Mouse (Mus musculus) lung, embryonic 15.5 days (tissue): Measurements from ENCODE around the gene Fam92b. TPM values are rescaled to one million over a fixed set of nuclear protein-coding genes. Genes with fewer than 3 reads are reported as not detected.

Source experiments
- ATAC-seq: fragments of 200-750 bp; cut with Nextera tagmentation; 2 replicates; pipeline ENCODE4 v1.8.0; 2017; ENCODE audit warnings: moderate number of reproducible peaks, borderline replicate concordance; ENCODE audit not compliant: low FRiP score, low TSS enrichment; ENCODE audit errors: extremely low read depth
- H3K27ac ChIP-seq: fragments of 300-500 bp; sonication (generic); 2 replicates; pipeline ENCODE4 v1.5.1; 2015; ENCODE audit warnings: moderate library complexity, mild to moderate bottlenecking, inconsistent platforms
- H3K27me3 ChIP-seq: fragments of 300-500 bp; sonication (generic); 2 replicates; pipeline ENCODE4 v1.6.1; 2015; ENCODE audit warnings: inconsistent platforms
- H3K36me3 ChIP-seq: fragments of 300-500 bp; sonication (generic); 2 replicates; pipeline ENCODE4 v1.6.1; 2015; ENCODE audit warnings: inconsistent platforms
- H3K4me1 ChIP-seq: fragments of 300-500 bp; sonication (generic); 2 replicates; pipeline ENCODE4 v1.6.1; 2015; ENCODE audit warnings: inconsistent platforms
- H3K4me2 ChIP-seq: fragments of 300-500 bp; sonication (generic); 2 replicates; pipeline ENCODE4 v1.6.1; 2015; ENCODE audit warnings: inconsistent platforms, mild to moderate bottlenecking, moderate library complexity
- H3K4me3 ChIP-seq: fragments of 300-500 bp; sonication (generic); 2 replicates; pipeline ENCODE4 v1.5.1; 2015; ENCODE audit warnings: mild to moderate bottlenecking, inconsistent platforms
- H3K9ac ChIP-seq: fragments of 300-500 bp; sonication (generic); 2 replicates; pipeline ENCODE4 v1.6.1; 2015; ENCODE audit warnings: inconsistent platforms
- H3K9me3 ChIP-seq: fragments of 300-500 bp; sonication (generic); 2 replicates; pipeline ENCODE4 v1.6.1; 2016; ENCODE audit warnings: inconsistent platforms
- WGBS: fragments of 180-500 bp; shearing (Covaris S2); methylation state at CpG from one replicate; pipeline ENCODE4 v1.1.7; 2015; 5-methylcytosine and 5-hydroxymethylcytosine counted together
- polyA plus RNA-seq: library from polyadenylated mRNA; unstranded; fragments of >200 nt; fragmentation: Nextera tagmentation; extraction: Ambion mirVana; gene quantifications from 2 replicates; pipeline ENCODE4 v1.2.1, GENCODE M21; 2015

The Fam92b gene
- polyA plus RNA-seq, 1 experiment from 2014 or later, result 1.4 TPM

GRCm38 (mm10) chr8:120208113-120208512 is 30.8 kb upstream of the Fam92b start:
- no peak for ATAC-seq
- WGBS, result 24% methylated on average over 11 of the region's 11 CpGs

GRCm38 (mm10) chr8:120207364-120207763 is 30.1 kb upstream of the Fam92b start:
- H3K9ac ChIP-seq, result no peak overlapping the region
- no peak overlapping the region for H3K4me2 ChIP-seq
- no peak overlapping the region for H3K4me3 ChIP-seq
- no peaks in the 10 kb centered on the region for H3K9me3 ChIP-seq
- H3K27ac ChIP-seq, result no peak overlapping the region
- no peaks in the 10 kb centered on the region for H3K36me3 ChIP-seq
- H3K27me3 ChIP-seq, result 0 out of 2 replicates have a peak, but pooled peaks cover 5% of the 10 kb centered on the region
- 79% methylated on average over 8 of the region's 8 CpGs for WGBS
- H3K4me1 ChIP-seq, result peaks cover 40% of the 10 kb centered on the region
- no peak for ATAC-seq

More at GRCm38 (mm10) chr8:120208113-120208512, 30.8 kb upstream of the Fam92b start:
- no peak overlapping the region for H3K4me3 ChIP-seq
- 0 out of 2 replicates have a peak, but pooled peaks cover 9% of the 10 kb centered on the region for H3K27me3 ChIP-seq
- H3K4me2 ChIP-seq, result no peak overlapping the region
- H3K36me3 ChIP-seq, result no peaks in the 10 kb centered on the region
- H3K4me1 ChIP-seq, result peaks cover 39% of the 10 kb centered on the region
- H3K27ac ChIP-seq, result no peak overlapping the region
- H3K9ac ChIP-seq, result no peak overlapping the region
- no peaks in the 10 kb centered on the region for H3K9me3 ChIP-seq

GRCm38 (mm10) chr8:120205916-120206315 is 28.6 kb upstream of the Fam92b start:
- 0 out of 2 replicates have a peak, but pooled peaks cover under 1% of the 10 kb centered on the region for H3K27me3 ChIP-seq
- no peak overlapping the region for H3K4me2 ChIP-seq
- no peaks in the 10 kb centered on the region for H3K36me3 ChIP-seq
- WGBS, result 77% methylated on average over 9 of the region's 9 CpGs
- no peak overlapping the region for H3K27ac ChIP-seq
- H3K9me3 ChIP-seq, result no peaks in the 10 kb centered on the region
- ATAC-seq, result no peak
- H3K4me3 ChIP-seq, result no peak overlapping the region
- no peak overlapping the region for H3K9ac ChIP-seq
- H3K4me1 ChIP-seq, result peaks cover 44% of the 10 kb centered on the region

DNA sequence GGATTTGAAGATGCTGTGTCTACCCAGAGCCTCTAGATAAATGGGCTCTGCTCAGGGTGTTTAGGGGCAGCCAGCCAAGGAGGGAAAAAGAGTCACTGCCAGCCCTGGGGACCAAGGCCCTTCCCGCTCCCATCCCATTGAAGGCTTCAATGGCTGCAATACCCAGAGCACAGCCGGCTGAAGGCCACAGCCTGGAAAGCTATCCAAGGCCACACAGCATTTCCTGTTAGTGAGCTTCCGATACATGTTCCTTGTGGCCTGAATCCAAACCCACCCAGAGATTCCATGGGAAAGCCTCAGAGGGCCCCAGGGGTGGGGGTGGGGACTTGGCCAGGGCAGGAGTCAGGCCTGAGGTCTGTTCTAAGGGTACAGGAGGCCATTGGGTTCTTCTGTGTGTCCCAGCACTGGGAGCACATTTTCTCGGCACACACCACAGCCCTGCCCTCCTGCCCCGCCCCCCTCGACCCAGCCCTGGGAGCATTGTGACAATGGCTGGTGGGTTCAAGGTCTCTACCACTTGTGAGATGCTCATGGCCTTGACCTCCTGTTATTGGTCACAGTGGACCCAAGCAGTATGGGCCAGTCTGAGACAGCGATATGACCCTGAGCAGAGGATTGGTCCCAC is 27.6 kb upstream of the Fam92b start:
- Histone ChIP-seq H3K27me3 (no peaks in the 10 kb centered on the region), H3K4me3 (no peak overlapping the region), H3K9ac (no peak overlapping the region), H3K9me3 (peaks cover 2% of the 10 kb centered on the region; the same call in 1 of the 2 replicates), H3K36me3 (no peaks in the 10 kb centered on the region), H3K4me2 (no peak overlapping the region), H3K27ac (peak overlapping the region; percentile 65), H3K4me1 (peaks cover 43% of the 10 kb centered on the region)
- ATAC-seq, result peak; percentile 44; the same call in 1 of the 2 replicates
- 50% methylated on average over 7 of the region's 7 CpGs for WGBS

DNA sequence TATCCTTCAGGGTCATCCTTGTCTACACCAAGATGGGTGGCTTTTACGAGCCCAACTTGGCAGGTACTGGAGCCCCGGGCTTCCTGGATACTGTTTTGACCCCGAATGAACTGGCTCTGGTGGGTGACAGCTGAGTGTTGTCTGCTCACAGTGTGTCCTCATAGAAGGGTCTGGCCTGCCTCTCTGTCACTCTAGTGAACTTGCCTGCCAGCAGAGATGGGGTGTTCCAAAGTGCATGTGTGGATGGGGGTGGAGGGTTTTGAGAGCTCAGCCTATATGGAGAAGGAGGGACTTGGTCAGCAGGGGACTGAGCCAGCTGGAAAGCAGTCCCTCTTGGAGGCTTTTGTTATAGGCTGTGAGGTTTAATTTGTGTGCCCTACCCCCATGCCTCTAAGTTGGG is 25.3 kb upstream of the Fam92b start:
- Histone ChIP-seq H3K27ac (0 out of 2 replicates have a peak overlapping the region, but pooled peaks have one; percentile 29), H3K4me1 (peaks cover 34% of the 10 kb centered on the region), H3K4me2 (no peak overlapping the region), H3K9ac (no peak overlapping the region), H3K4me3 (no peak overlapping the region), H3K36me3 (no peaks in the 10 kb centered on the region), H3K9me3 (peaks cover 5% of the 10 kb centered on the region; the same call in 1 of the 2 replicates), H3K27me3 (no peaks in the 10 kb centered on the region)
- 27% methylated on average over 3 of the region's 3 CpGs for WGBS
- ATAC-seq, result peak; percentile 89

GRCm38 (mm10) chr8:120201351-120201750 is 24.1 kb upstream of the Fam92b start:
- Histone ChIP-seq H3K27ac (no peak overlapping the region), H3K9me3 (peaks cover 5% of the 10 kb centered on the region; the same call in 1 of the 2 replicates), H3K27me3 (no peaks in the 10 kb centered on the region), H3K4me2 (no peak overlapping the region), H3K4me3 (no peak overlapping the region), H3K9ac (no peak overlapping the region), H3K36me3 (no peaks in the 10 kb centered on the region), H3K4me1 (peaks cover 34% of the 10 kb centered on the region)
- ATAC-seq, result no peak
- WGBS, result 88% methylated on average over 6 of the region's 6 CpGs

DNA sequence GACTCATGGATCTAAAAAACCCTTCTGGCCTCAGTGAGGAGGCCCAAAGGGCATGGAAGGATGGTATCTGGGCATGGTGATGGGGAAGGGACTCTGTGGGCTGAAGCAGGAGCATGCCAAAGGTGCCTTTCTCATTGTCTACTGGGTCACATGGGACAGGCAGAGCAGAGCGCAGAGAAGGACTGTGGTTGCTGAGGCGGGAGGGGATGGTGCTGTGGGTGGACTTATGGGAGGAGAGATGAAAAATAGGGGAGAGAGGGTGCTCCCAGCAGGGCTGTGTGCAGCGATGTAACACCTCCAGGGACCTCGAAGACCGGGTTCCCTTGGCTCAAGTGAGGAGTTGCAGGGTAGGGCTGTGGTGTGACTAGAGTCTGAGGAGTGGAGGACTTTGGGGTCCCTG is 14.9 kb upstream of the Fam92b start:
- no peaks in the 10 kb centered on the region for H3K9me3 ChIP-seq
- peak overlapping the region; percentile 93 for H3K27ac ChIP-seq
- no peak overlapping the region for H3K4me2 ChIP-seq
- H3K27me3 ChIP-seq, result no peaks in the 10 kb centered on the region
- no peak overlapping the region for H3K9ac ChIP-seq
- no peak for ATAC-seq
- 97% methylated on average over 5 of the region's 5 CpGs for WGBS
- H3K4me1 ChIP-seq, result peaks cover 44% of the 10 kb centered on the region
- H3K4me3 ChIP-seq, result no peak overlapping the region
- no peaks in the 10 kb centered on the region for H3K36me3 ChIP-seq

DNA sequence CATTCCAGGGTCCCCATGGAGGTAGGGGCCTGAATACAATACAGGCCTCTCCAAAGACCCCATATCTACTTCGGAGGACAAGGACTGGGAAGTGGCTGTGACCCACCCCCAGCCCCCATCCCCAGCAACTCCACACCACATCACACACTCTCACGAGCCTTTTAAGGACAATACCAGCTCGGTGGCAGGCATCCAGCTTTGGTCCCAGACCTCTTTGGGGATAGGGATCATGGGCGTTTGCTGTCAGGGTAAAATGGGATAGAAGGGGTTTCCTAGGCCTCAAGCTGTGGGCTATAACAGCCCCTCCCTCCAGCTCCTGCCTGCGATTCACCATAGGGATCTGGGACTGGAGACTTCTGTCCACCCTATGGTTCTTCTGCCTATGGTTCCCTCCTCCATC is 14.4 kb upstream of the Fam92b start:
- peak overlapping the region; percentile 93 for H3K27ac ChIP-seq

DNA sequence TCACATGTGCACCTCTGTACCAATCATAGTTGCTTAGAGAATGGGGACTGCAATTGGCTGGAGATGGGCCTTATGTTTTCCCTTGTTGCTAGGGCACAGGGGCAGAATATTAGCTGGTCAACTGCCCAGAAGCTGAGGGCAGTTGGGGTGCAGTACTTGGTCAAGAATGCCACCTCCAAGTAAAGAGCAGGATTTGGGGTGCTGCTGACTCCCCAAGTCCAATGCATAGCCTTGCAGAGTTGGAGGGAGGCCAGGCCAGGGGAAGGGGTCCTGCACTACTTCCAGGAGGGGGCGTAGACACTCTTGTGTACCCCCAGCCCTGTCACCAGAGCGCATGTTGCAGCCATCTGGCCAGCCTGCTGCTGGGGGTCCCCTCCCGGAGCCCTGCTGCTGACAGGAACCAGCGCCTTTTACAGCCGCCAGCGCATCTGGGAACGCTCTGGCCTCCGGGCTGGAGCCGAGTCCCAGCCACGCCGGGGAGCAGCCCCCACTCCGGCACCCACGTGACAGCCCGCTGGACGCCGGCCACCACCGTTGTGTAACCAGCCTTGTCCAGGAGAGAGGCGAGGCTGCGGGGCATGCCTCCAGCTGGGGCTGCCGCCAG is 13.6 kb upstream of the Fam92b start:
- Histone ChIP-seq H3K4me3 (0 out of 2 replicates have a peak overlapping the region, but pooled peaks have one; percentile 13), H3K4me1 (peaks cover 56% of the 10 kb centered on the region), H3K36me3 (no peaks in the 10 kb centered on the region), H3K27me3 (no peaks in the 10 kb centered on the region), H3K4me2 (peak overlapping the region; percentile 48), H3K9me3 (no peaks in the 10 kb centered on the region), H3K27ac (peak overlapping the region; percentile 93), H3K9ac (no peak overlapping the region)
- WGBS, result 22% methylated on average over 20 of the region's 20 CpGs
- peak; percentile 91 for ATAC-seq

More for the DNA sequence above, 14.4 kb upstream of the Fam92b start:
- H3K4me3 ChIP-seq, result no peak overlapping the region
- no peaks in the 10 kb centered on the region for H3K27me3 ChIP-seq
- H3K9ac ChIP-seq, result no peak overlapping the region
- no peaks in the 10 kb centered on the region for H3K36me3 ChIP-seq
- no peaks in the 10 kb centered on the region for H3K9me3 ChIP-seq
- H3K4me2 ChIP-seq, result peak overlapping the region; percentile 48; the same call in 1 of the 2 replicates
- H3K4me1 ChIP-seq, result peaks cover 49% of the 10 kb centered on the region
- WGBS, result 44% methylated on average over 5 of the region's 5 CpGs
- no peak for ATAC-seq

GRCm38 (mm10) chr8:120190107-120190809 is 13.0 kb upstream of the Fam92b start:
- 69% methylated on average over 17 of the region's 17 CpGs for WGBS
- H3K4me1 ChIP-seq, result peaks cover 63% of the 10 kb centered on the region
- no peak overlapping the region for H3K4me3 ChIP-seq
- H3K27me3 ChIP-seq, result no peaks in the 10 kb centered on the region
- H3K9me3 ChIP-seq, result no peaks in the 10 kb centered on the region
- H3K9ac ChIP-seq, result no peak overlapping the region
- ATAC-seq, result no peak
- H3K36me3 ChIP-seq, result no peaks in the 10 kb centered on the region
- H3K27ac ChIP-seq, result peak overlapping the region; percentile 93
- 0 out of 2 replicates have a peak overlapping the region, but pooled peaks have one; percentile 48 for H3K4me2 ChIP-seq

GRCm38 (mm10) chr8:120189440-120189839 is 12.2 kb upstream of the Fam92b start:
- no peaks in the 10 kb centered on the region for H3K36me3 ChIP-seq
- no peak overlapping the region for H3K4me2 ChIP-seq
- H3K4me1 ChIP-seq, result peaks cover 70% of the 10 kb centered on the region
- ATAC-seq, result no peak
- no peak overlapping the region for H3K4me3 ChIP-seq
- no peak overlapping the region for H3K27ac ChIP-seq
- no peak overlapping the region for H3K9ac ChIP-seq
- WGBS, result 48% methylated on average over 6 of the region's 6 CpGs
- no peaks in the 10 kb centered on the region for H3K27me3 ChIP-seq
- no peaks in the 10 kb centered on the region for H3K9me3 ChIP-seq

DNA sequence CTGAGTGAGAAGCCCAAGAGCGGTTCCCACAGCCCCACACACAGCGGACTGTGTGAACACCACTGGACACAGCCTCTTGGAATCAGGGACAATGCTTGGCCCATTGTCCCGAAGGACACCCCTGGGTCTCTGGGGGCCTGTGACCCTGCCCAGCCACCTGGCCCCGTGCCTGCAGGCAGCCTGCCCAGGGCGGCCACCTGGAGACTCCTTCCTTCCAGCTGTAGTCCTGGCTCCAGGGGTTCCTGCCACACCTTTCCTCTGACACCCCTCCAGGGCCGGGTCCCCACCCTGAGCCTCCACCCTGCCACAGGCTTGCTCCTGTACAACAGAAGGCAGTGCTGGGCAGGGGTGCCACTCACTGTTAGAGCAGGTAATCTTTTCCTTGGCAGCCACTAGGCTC is 11.2 kb upstream of the Fam92b start:
- 77% methylated on average over 6 of the region's 6 CpGs for WGBS
- Histone ChIP-seq H3K9me3 (no peaks in the 10 kb centered on the region), H3K36me3 (no peaks in the 10 kb centered on the region), H3K27ac (no peak overlapping the region), H3K4me3 (no peak overlapping the region), H3K4me1 (peaks cover 76% of the 10 kb centered on the region), H3K4me2 (no peak overlapping the region), H3K27me3 (no peaks in the 10 kb centered on the region), H3K9ac (no peak overlapping the region)
- ATAC-seq, result no peak
